Mouse (Mus musculus): ENCODE data around the gene Mgll. TPM values are rescaled to one million over a fixed set of nuclear protein-coding genes. Genes with fewer than 3 reads are reported as not detected.

The Mgll gene
- polyA plus RNA-seq, 1 experiment from 2014 or later: 29.9 TPM

- WGBS: 0% methylated on average over 32 of the region's 32 CpGs
- H3K4me1 ChIP-seq (ENCODE audit: control insufficient read depth, insufficient read depth, low read length): peaks cover 13% of the 10 kb centered on the region
- ATAC-seq (ENCODE audit: low FRiP score, low TSS enrichment): peak; percentile 1; the same call in 1 of the 2 replicates
- H3K4me3 ChIP-seq (ENCODE audit: low read length): peak overlapping the region; percentile 81
- H3K27me3 ChIP-seq (ENCODE audit: control insufficient read depth, insufficient read depth, low read length): no peaks in the 10 kb centered on the region
- H3K36me3 ChIP-seq (ENCODE audit: control insufficient read depth, insufficient read depth, low read length): peaks cover 13% of the 10 kb centered on the region
- H3K4me2 ChIP-seq (replicated peaks; ENCODE audit: low read depth, low read length): peak overlapping the region; percentile 84
- H3K9me3 ChIP-seq (ENCODE audit: control insufficient read depth, low read length): no peaks in the 10 kb centered on the region
- peak overlapping the region; percentile 78 for H3K9ac ChIP-seq (ENCODE audit: low read depth, low read length)
- peak overlapping the region; percentile 71 for H3K27ac ChIP-seq (ENCODE audit: low read depth, low read length)
These were observed 118.5 kb downstream of the Mgll start for GRCm38 (mm10) chr6:88842731-88843151.

DNA sequence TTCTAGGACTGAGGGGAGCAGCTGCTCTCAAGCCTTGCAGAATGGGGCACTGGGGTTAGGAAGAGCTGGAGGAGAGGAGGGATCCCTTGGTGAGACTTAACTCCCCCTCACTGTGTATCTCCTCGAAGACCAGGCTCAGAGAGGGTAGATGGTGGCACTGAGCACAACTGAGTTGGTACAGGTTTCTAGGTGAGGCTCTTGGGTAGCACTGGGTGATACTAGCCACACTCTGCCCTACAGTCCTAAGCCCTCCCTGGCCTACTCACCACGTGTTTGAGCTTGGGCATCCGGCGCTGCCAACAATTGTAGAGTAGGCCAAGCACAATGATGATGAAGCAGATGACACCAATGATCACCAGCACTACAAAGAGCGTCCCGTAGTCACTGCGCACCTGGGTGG is 119.0 kb downstream of the Mgll start:
- Histone ChIP-seq H3K4me2 (replicated peaks; ENCODE audit: low read depth, low read length) (peak overlapping the region; percentile 84), H3K4me3 (ENCODE audit: low read length) (peak overlapping the region; percentile 81), H3K9me3 (ENCODE audit: control insufficient read depth, low read length) (no peaks in the 10 kb centered on the region), H3K27me3 (ENCODE audit: control insufficient read depth, insufficient read depth, low read length) (no peaks in the 10 kb centered on the region), H3K4me1 (ENCODE audit: control insufficient read depth, insufficient read depth, low read length) (peaks cover 13% of the 10 kb centered on the region), H3K9ac (ENCODE audit: low read depth, low read length) (peak overlapping the region; percentile 78), H3K27ac (ENCODE audit: low read depth, low read length) (no peak overlapping the region), H3K36me3 (ENCODE audit: control insufficient read depth, insufficient read depth, low read length) (peaks cover 8% of the 10 kb centered on the region)
- ATAC-seq (ENCODE audit: low FRiP score, low TSS enrichment): no peak
- WGBS: 75% methylated on average over 7 of the region's 7 CpGs

DNA sequence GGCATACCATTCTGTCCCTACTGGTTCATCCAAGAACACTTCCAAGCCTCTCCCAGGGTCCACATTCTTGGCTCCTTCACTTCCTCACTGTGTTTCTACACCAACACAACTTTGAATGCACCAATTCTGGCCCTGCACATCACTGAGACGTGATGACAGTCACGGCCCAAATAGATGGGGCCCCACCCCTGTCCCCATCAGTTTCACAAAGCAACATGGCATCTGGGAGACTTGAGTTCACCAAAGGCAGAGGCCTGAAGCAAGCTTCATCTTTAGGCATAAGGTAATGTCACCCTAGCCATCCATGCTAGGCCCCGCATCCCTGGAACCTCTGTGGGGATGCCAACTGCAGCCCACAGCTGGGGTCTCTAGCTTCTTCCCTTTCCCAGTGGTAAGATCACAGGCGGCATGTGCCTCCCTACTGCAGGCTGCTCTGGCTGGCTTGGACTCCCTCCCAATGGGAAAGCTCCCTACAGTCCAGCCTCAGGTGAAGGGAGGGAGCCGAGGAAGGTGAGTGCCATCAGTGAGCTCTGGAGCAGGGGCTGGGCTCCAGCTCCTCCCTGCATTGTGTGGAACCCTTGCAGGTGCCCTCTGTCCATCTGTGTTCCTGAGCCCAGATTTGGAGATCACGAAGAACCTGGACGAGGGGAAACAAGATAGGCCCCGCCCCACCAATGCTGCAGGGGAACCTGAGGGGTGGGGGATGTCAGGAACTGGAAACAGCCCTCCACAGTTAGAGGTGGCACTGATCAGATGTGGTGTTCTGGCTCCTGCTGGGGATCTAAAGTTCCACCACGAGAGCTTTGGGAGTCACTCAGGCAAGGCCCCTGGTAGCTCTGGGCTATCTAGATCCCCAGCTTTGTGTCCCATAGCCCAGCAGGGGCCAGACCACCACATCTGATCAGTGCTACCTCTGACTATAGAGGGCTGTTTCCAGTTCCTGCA is 119.8 kb downstream of the Mgll start:
- H3K9me3 ChIP-seq (ENCODE audit: control insufficient read depth, low read length): no peaks in the 10 kb centered on the region
- H3K36me3 ChIP-seq (ENCODE audit: control insufficient read depth, insufficient read depth, low read length): peaks cover 1% of the 10 kb centered on the region; the same call in 1 of the 2 replicates
- H3K4me1 ChIP-seq (ENCODE audit: control insufficient read depth, insufficient read depth, low read length): peaks cover 13% of the 10 kb centered on the region
- H3K9ac ChIP-seq (ENCODE audit: low read depth, low read length): no peak overlapping the region
- H3K27me3 ChIP-seq (ENCODE audit: control insufficient read depth, insufficient read depth, low read length): no peaks in the 10 kb centered on the region
- H3K4me2 ChIP-seq (replicated peaks; ENCODE audit: low read depth, low read length): no peak overlapping the region; the same call in 1 of the 2 replicates
- 85% methylated on average over 9 of the region's 9 CpGs for WGBS
- H3K4me3 ChIP-seq (ENCODE audit: low read length): no peak overlapping the region
- no peak for ATAC-seq (ENCODE audit: low FRiP score, low TSS enrichment)
- no peak overlapping the region for H3K27ac ChIP-seq (ENCODE audit: low read depth, low read length)

- peaks cover 13% of the 10 kb centered on the region for H3K4me1 ChIP-seq (ENCODE audit: control insufficient read depth, insufficient read depth, low read length)
- H3K36me3 ChIP-seq (ENCODE audit: control insufficient read depth, insufficient read depth, low read length): peaks cover 3% of the 10 kb centered on the region; the same call in 1 of the 2 replicates
- H3K27ac ChIP-seq (ENCODE audit: low read depth, low read length): no peak overlapping the region
- 91% methylated on average over 7 of the region's 7 CpGs for WGBS
- H3K4me3 ChIP-seq (ENCODE audit: low read length): no peak overlapping the region
- no peaks in the 10 kb centered on the region for H3K9me3 ChIP-seq (ENCODE audit: control insufficient read depth, low read length)
- H3K4me2 ChIP-seq (replicated peaks; ENCODE audit: low read depth, low read length): no peak overlapping the region
- ATAC-seq (ENCODE audit: low FRiP score, low TSS enrichment): no peak
- no peak overlapping the region for H3K9ac ChIP-seq (ENCODE audit: low read depth, low read length)
- no peaks in the 10 kb centered on the region for H3K27me3 ChIP-seq (ENCODE audit: control insufficient read depth, insufficient read depth, low read length)
These were observed 120.8 kb downstream of the Mgll start for GRCm38 (mm10) chr6:88844901-88845565.

DNA sequence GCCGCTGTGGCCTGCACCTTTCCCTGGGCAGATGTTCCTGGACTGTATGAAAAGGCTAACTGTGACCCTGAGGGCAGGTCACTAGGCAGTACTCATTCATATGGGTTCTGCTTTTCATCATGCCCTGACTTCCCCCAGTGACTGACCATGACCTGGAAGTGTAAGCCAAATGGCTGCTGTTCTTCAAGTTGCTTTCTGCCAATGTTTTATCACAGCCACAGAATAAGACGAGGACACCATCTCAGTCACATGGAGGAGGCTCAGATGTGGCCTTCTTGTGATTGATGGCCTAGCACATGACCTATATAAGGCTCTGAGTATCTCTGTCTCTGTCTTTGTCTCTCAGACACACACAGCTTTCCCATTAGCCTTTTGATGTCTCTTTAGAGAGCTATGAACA is 123.4 kb downstream of the Mgll start:
- H3K27me3 ChIP-seq (ENCODE audit: control insufficient read depth, insufficient read depth, low read length): no peaks in the 10 kb centered on the region

GRCm38 (mm10) chr6:88849270-88849669 is 125.1 kb downstream of the Mgll start:
- Histone ChIP-seq H3K4me1 (ENCODE audit: control insufficient read depth, insufficient read depth, low read length) (no peaks in the 10 kb centered on the region), H3K9me3 (ENCODE audit: control insufficient read depth, low read length) (no peaks in the 10 kb centered on the region), H3K4me2 (replicated peaks; ENCODE audit: low read depth, low read length) (no peak overlapping the region), H3K36me3 (ENCODE audit: control insufficient read depth, insufficient read depth, low read length) (peaks cover 3% of the 10 kb centered on the region; the same call in 1 of the 2 replicates), H3K27ac (ENCODE audit: low read depth, low read length) (no peak overlapping the region), H3K9ac (ENCODE audit: low read depth, low read length) (no peak overlapping the region), H3K4me3 (ENCODE audit: low read length) (no peak overlapping the region), H3K27me3 (ENCODE audit: control insufficient read depth, insufficient read depth, low read length) (no peaks in the 10 kb centered on the region)
- WGBS: 48% methylated on average over 4 of the region's 4 CpGs
- no peak for ATAC-seq (ENCODE audit: low FRiP score, low TSS enrichment)

More for the DNA sequence above, 123.4 kb downstream of the Mgll start:
- no peak for ATAC-seq (ENCODE audit: low FRiP score, low TSS enrichment)
- H3K9ac ChIP-seq (ENCODE audit: low read depth, low read length): no peak overlapping the region
- H3K36me3 ChIP-seq (ENCODE audit: control insufficient read depth, insufficient read depth, low read length): peaks cover 3% of the 10 kb centered on the region; the same call in 1 of the 2 replicates
- no peak overlapping the region for H3K4me2 ChIP-seq (replicated peaks; ENCODE audit: low read depth, low read length)
- H3K9me3 ChIP-seq (ENCODE audit: control insufficient read depth, low read length): no peaks in the 10 kb centered on the region
- H3K27ac ChIP-seq (ENCODE audit: low read depth, low read length): no peak overlapping the region
- H3K4me1 ChIP-seq (ENCODE audit: control insufficient read depth, insufficient read depth, low read length): 0 out of 2 replicates have a peak, but pooled peaks cover 6% of the 10 kb centered on the region
- 64% methylated on average over 2 of the region's 2 CpGs for WGBS
- no peak overlapping the region for H3K4me3 ChIP-seq (ENCODE audit: low read length)

DNA sequence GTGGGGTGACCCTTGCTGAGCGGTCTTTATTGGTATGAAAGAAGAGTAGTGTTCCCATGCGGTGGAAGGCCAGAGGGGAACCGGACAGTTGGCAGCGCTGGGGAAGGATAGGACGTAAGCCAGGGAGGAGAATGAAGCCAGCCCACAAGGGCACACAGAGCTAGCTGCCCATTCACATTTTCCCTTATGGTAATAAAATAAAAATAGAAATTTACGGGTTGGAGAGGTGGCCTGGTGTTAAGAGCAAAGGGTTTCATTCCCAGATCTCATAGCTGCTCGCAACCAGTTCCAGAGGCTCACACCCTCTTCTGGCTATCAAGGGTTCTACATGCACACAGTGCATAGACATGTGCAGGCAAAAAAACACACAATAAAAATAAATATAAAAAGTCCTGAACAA is 125.8 kb downstream of the Mgll start:
- ATAC-seq (ENCODE audit: low FRiP score, low TSS enrichment): no peak
- Histone ChIP-seq H3K27ac (ENCODE audit: low read depth, low read length) (no peak overlapping the region), H3K27me3 (ENCODE audit: control insufficient read depth, insufficient read depth, low read length) (no peaks in the 10 kb centered on the region), H3K4me3 (ENCODE audit: low read length) (no peak overlapping the region), H3K4me2 (replicated peaks; ENCODE audit: low read depth, low read length) (no peak overlapping the region), H3K9ac (ENCODE audit: low read depth, low read length) (no peak overlapping the region), H3K4me1 (ENCODE audit: control insufficient read depth, insufficient read depth, low read length) (no peaks in the 10 kb centered on the region), H3K36me3 (ENCODE audit: control insufficient read depth, insufficient read depth, low read length) (peaks cover 3% of the 10 kb centered on the region; the same call in 1 of the 2 replicates), H3K9me3 (ENCODE audit: control insufficient read depth, low read length) (no peaks in the 10 kb centered on the region)
- WGBS: 86% methylated on average over 7 of the region's 7 CpGs

DNA sequence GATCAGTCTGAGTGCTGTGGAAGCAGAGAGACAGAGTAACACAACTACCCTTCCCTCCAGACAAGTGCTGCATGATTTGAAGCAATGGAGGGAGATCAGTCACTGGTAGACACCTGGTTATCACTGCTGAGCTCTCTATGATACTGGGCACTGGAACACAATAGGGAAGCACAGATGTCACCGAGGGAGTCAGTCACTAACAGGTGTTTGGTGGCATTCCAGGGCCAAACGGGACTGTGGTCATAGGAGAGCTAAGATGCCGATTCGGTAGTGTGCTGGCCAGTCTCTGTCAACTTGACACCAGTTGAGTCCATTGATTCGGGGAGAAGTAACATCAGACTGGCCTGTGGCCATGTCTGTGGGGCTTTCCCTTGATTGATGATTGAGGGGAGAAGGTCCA is 130.3 kb downstream of the Mgll start:
- no peak overlapping the region for H3K9ac ChIP-seq (ENCODE audit: low read depth, low read length)
- H3K4me3 ChIP-seq (ENCODE audit: low read length): no peak overlapping the region
- H3K4me2 ChIP-seq (replicated peaks; ENCODE audit: low read depth, low read length): no peak overlapping the region
- no peaks in the 10 kb centered on the region for H3K9me3 ChIP-seq (ENCODE audit: control insufficient read depth, low read length)
- H3K36me3 ChIP-seq (ENCODE audit: control insufficient read depth, insufficient read depth, low read length): no peaks in the 10 kb centered on the region
- no peaks in the 10 kb centered on the region for H3K4me1 ChIP-seq (ENCODE audit: control insufficient read depth, insufficient read depth, low read length)
- no peak for ATAC-seq (ENCODE audit: low FRiP score, low TSS enrichment)
- no peaks in the 10 kb centered on the region for H3K27me3 ChIP-seq (ENCODE audit: control insufficient read depth, insufficient read depth, low read length)
- WGBS: 78% methylated on average over 5 of the region's 5 CpGs
- no peak overlapping the region for H3K27ac ChIP-seq (ENCODE audit: low read depth, low read length)
